Mouse (Mus musculus) kidney, adult 10 weeks (tissue): ENCODE measurements around the gene Chga. TPM values are rescaled to one million over a fixed set of nuclear protein-coding genes. Genes with fewer than 3 reads are reported as not detected.

Experiments
- polyA plus RNA-seq: library from polyadenylated mRNA; stranded (reverse); fragments of 350-450 nt; fragmentation: Illumina TruSeq; extraction: RNeasy Lipid Tissue Mini Kit (QIAGEN cat#74804); gene quantifications from one replicate; pipeline ENCODE4 v1.2.3, GENCODE M21; 2014; ENCODE audit warnings: low read depth, low replicate concordance

The Chga gene
- not detected for polyA plus RNA-seq

GRCm38 (mm10) chr12:102554721-102555516 is at the start of gene Chga:
Gene Chga, plus strand, starts transcription at chr12:102554969.

Other genes with a start within 250 kb of the Chga start
- gene Lgmn, start 115.2 kb upstream of the Chga start, polyA plus RNA-seq: 272 TPM
- gene Golga5, start 85.8 kb upstream of the Chga start, polyA plus RNA-seq: 36.0 TPM
- gene Itpk1, start 150.0 kb downstream of the Chga start, polyA plus RNA-seq: 0.32 TPM
- gene Moap1, start 188.7 kb downstream of the Chga start, polyA plus RNA-seq: 5.8 TPM
- gene Tmem251, start 188.8 kb downstream of the Chga start, polyA plus RNA-seq: 15.3 TPM
- not detected for gene Gm28051, start 202.8 kb downstream of the Chga start, polyA plus RNA-seq
- 16.9 TPM for gene Gon7, start 202.8 kb downstream of the Chga start, polyA plus RNA-seq
- gene Ubr7, start 203.0 kb downstream of the Chga start, polyA plus RNA-seq: 27.8 TPM
- gene Gm20604, start 203.7 kb downstream of the Chga start, polyA plus RNA-seq: 13.5 TPM